Mouse (Mus musculus) MEL (cell line): ENCODE data around the gene Sost.

Experiments used
- CTCF ChIP-seq, 3 experiments: IDR thresholded peaks in 2 of 3; conservative IDR thresholded peaks in 1 of 3; 2 replicates each; pipeline ENCODE4 v1.5.1; 2011 to 2012; ENCODE audit warnings: low read length in 3 of 3, low read depth in 2 of 3, mild to moderate bottlenecking in 2 of 3, improper control_type of control experiment in 1 of 3, inconsistent platforms in 1 of 3, mixed read lengths in 1 of 3, moderate library complexity in 1 of 3; ENCODE audit not compliant: control insufficient read depth in 1 of 3, insufficient read depth in 1 of 3, poor library complexity in 1 of 3, severe bottlenecking in 1 of 3
- E2F4 ChIP-seq: IDR thresholded peaks from 2 replicates; pipeline ENCODE4 v1.6.1; 2011; ENCODE audit warnings: low read depth, low read length, improper control_type of control experiment, borderline replicate concordance
- EP300 ChIP-seq, 2 experiments: IDR thresholded peaks; 2 replicates each; pipeline ENCODE4 v1.6.1; 2011; ENCODE audit warnings: improper control_type of control experiment in 2 of 2, low read length in 2 of 2, low read depth in 1 of 2, mild to moderate bottlenecking in 1 of 2
- ETS1 ChIP-seq: IDR thresholded peaks from 2 replicates; pipeline ENCODE4 v1.6.1; 2012; ENCODE audit warnings: low read depth, mild to moderate bottlenecking, inconsistent platforms, low read length, improper control_type of control experiment, moderate library complexity
- MAX ChIP-seq: IDR thresholded peaks from 2 replicates; pipeline ENCODE4 v1.6.1; 2011; ENCODE audit warnings: low read length, improper control_type of control experiment
- POLR2A ChIP-seq, 2 experiments: IDR thresholded peaks; 2 replicates each; pipeline ENCODE4 v1.6.1; 2011 to 2012; ENCODE audit warnings: low read length in 2 of 2, mild to moderate bottlenecking in 2 of 2, control low read depth in 1 of 2, improper control_type of control experiment in 1 of 2, low read depth in 1 of 2, moderate library complexity in 1 of 2; ENCODE audit not compliant: control insufficient read depth in 1 of 2, insufficient read depth in 1 of 2, poor library complexity in 1 of 2
- RAD21 ChIP-seq: IDR thresholded peaks from 2 replicates; pipeline ENCODE4 v1.6.1; 2011; ENCODE audit warnings: mild to moderate bottlenecking, low read depth, low read length, improper control_type of control experiment
- USF2 ChIP-seq, 2 experiments: IDR thresholded peaks; 2 replicates each; pipeline ENCODE4 v1.6.1; 2011 to 2012; ENCODE audit warnings: improper control_type of control experiment in 2 of 2, low read length in 2 of 2, borderline replicate concordance in 1 of 2, inconsistent platforms in 1 of 2, low read depth in 1 of 2, mild to moderate bottlenecking in 1 of 2; ENCODE audit not compliant: insufficient read depth in 1 of 2
- ZC3H11A ChIP-seq: IDR thresholded peaks from 2 replicates; pipeline ENCODE4 v1.6.1; 2012; ENCODE audit warnings: low read depth, mild to moderate bottlenecking, inconsistent platforms, low read length, improper control_type of control experiment
- ZMIZ1 ChIP-seq: IDR thresholded peaks from 2 replicates; pipeline ENCODE4 v1.6.1; 2012; ENCODE audit warnings: low read depth, mild to moderate bottlenecking, inconsistent platforms, low read length, improper control_type of control experiment, moderate library complexity
- ZNF384 ChIP-seq: IDR thresholded peaks from 2 replicates; pipeline ENCODE4 v1.6.1; 2012; ENCODE audit warnings: low read depth, mild to moderate bottlenecking, inconsistent platforms, low read length, improper control_type of control experiment

DNA sequence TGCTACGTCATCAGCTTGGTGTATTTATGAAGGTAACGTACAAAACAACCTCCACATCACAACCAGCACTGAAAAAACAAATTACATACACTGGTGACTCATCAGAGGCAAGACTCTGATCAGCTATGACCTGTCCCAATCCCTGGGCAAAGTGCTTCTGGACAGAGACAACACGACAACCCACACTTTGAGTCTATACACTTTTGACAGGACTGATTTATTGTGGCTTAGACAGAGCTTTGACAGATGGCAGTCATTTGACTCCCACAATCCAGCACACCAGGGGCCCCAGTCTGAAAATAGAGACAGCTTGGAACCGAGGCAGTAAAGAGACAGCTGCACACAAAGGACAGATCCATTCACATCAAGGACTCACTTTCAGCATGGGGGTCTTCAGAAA, 32.7 kb upstream of the Sost start:
- TF ChIP-seq POLR2A (IDR thresholded peaks at IDR 0.05; ENCODE audit: control insufficient read depth in 1 of 2, insufficient read depth in 1 of 2, low read depth in 1 of 2, low read length in 2 of 2, poor library complexity in 1 of 2) (no peak), MAX (no peak), EP300 (IDR thresholded peaks at IDR 0.05; ENCODE audit: low read depth in 1 of 2, low read length in 2 of 2) (no peak), CTCF (IDR thresholded peaks at IDR 0.05 in 2 of 3, conservative IDR thresholded peaks at IDR 0.05 in 1 of 3; ENCODE audit: control insufficient read depth in 1 of 3, insufficient read depth in 1 of 3, low read depth in 2 of 3, low read length in 3 of 3, poor library complexity in 1 of 3, severe bottlenecking in 1 of 3) (no peak), ZC3H11A (no peak), USF2 (IDR thresholded peaks at IDR 0.05; ENCODE audit: borderline replicate concordance in 1 of 2, insufficient read depth in 1 of 2, low read depth in 1 of 2, low read length in 2 of 2) (no peak), ZMIZ1 (no peak), ETS1 (no peak), RAD21 (no peak), ZNF384 (no peak), E2F4 (no peak)
